In the genomic region with DNA sequence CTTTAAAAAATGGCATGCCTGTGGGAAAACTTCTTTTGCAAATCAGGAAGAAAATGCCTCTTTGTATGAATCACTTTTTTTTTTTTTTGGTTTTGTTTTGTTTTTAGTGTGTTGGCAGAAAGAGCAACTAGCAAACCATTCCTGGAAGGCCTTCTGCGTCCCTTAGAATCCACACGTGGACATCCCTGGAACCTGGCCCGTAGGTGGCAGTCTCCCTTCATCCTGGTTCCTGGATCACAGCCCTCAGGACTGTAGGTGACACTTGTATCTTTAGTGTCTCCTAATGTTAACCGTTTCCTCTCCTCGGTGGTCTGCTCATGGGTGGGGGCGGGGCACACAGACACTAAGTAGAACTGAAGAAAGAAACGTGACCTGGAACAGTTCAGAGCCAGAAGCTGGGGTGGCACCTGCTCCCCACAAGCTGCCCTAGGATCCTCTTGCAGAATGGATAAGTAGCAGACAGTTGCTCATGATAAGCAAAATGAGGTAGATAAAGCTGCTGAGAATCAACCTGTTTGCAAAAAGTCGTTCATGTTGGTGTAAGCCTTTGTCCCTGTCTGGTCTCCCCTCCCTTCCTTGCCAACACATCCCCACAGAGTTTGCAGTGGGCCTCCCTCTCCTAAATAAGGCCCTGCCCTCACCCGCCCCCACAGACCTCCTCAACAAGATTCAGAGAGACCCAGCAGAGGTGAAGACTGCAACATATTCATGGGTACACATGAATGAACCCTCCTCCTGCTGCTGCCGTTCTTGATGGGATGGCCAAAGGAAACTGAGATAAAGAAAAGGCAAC, we compare ENCODE assay signal across 9 mouse cellular contexts. TPM values are rescaled to one million over a fixed set of nuclear protein-coding genes. Genes with fewer than 3 reads are reported as not detected.
A peak's percentile ranks its signal among the peaks of the same experiment; 100 is the strongest.
DNase-seq lines count a peak whose midpoint lies in the region; ATAC-seq lines count a peak whose summit lies in the region.
"Had no signal": no experiment of that assay in that cellular context is flagged by ENCODE, and none has a peak within 500 bp of the region (broad histone marks: within the 10 kb centered on the region; RNA-seq: fewer than 3 reads in every experiment).

No protein-coding gene starts in this region.

- peaks cover 23% of the 10 kb centered on the region for H3K4me1 ChIP-seq in midbrain, embryonic 13.5 days (replicated peaks)

- H3K4me3 ChIP-seq in midbrain, embryonic 13.5 days (replicated peaks): no peak overlapping the region
- H3K4me3 ChIP-seq: limb, embryonic 12.5 days had no signal

- no peaks in the 10 kb centered on the region for H3K36me3 ChIP-seq in midbrain, embryonic 13.5 days
- H3K36me3 ChIP-seq: limb, embryonic 12.5 days had no signal

- WGBS in midbrain, embryonic 13.5 days: 20% methylated on average over 10 of the region's 10 CpGs

- DNase-seq in urinary bladder, postnatal 14 days (ENCODE audit: low spot score): peak; percentile 64
- DNase-seq in urinary bladder, postnatal 25 days (ENCODE audit: low spot score): no peak
- peak; percentile 90 to 92 for DNase-seq in cerebellum, postnatal 14 days
- DNase-seq in heart, postnatal 10 days: peak; percentile 69 to 76
- peak; percentile 82 to 86 for DNase-seq in kidney, postnatal 36 days
- no peak for DNase-seq in layer of hippocampus, adult 18-20 months (ENCODE audit: low spot score in 2 of 2)
- DNase-seq in frontal cortex, postnatal 10 days (ENCODE audit: low spot score in 2 of 2): no peak

- H3K27me3 ChIP-seq in midbrain, embryonic 13.5 days: 0 out of 2 replicates have a peak, but pooled peaks cover 10% of the 10 kb centered on the region
- H3K27me3 ChIP-seq: limb, embryonic 12.5 days had no signal

- H3K9ac ChIP-seq in midbrain, embryonic 13.5 days (replicated peaks): no peak overlapping the region
- H3K9ac ChIP-seq: limb, embryonic 12.5 days had no signal

- ATAC-seq in midbrain, embryonic 13.5 days: peak; percentile 66

- 0 out of 2 replicates have a peak overlapping the region, but pooled peaks have one; percentile 20 for H3K4me2 ChIP-seq in midbrain, embryonic 13.5 days (replicated peaks)
- H3K4me2 ChIP-seq: limb, embryonic 12.5 days had no signal

- no peaks in the 10 kb centered on the region for H3K9me3 ChIP-seq in midbrain, embryonic 13.5 days
- H3K9me3 ChIP-seq: limb, embryonic 12.5 days had no signal

- intact Hi-C loops in heart, postnatal 10 days (cut with DNase I): loop anchor here (5.0 kb wide), 3 partner anchors 89 to 221 kb away; partner anchors contain the start of gene Foxo3

- H3K27ac ChIP-seq in midbrain, embryonic 13.5 days: peak overlapping the region; percentile 22; the same call in 1 of the 2 replicates
- H3K27ac ChIP-seq: limb, embryonic 12.5 days had no signal

RNA-seq across cellular contexts. Expression of gene Armc2, which starts 52.6 kb away (rescaled TPM):
- 1 to 10 TPM; 2.6 to 2.7 TPM for total RNA-seq in heart, postnatal 10 days (2021)
- 5.5 and 6.8 TPM in 2 replicates for polyA plus RNA-seq in midbrain, embryonic 13.5 days (2015; fragmentation: Nextera tagmentation; extraction: Ambion mirVana)
- 10 to 100 TPM; 10.4 to 10.6 TPM for total RNA-seq in layer of hippocampus, adult 18-20 months (2021)

Comparison
In these comparisons a context has a peak if more than half of its experiments do, and no peak if none do; other contexts are left out.
1. DNase-seq: peak in urinary bladder, postnatal 14 days (single experiment), cerebellum, postnatal 14 days (2 of 2), heart, postnatal 10 days (2 of 2) and kidney, postnatal 36 days (2 of 2); none in urinary bladder, postnatal 25 days (single experiment), layer of hippocampus, adult 18-20 months (0 of 2) and frontal cortex, postnatal 10 days (0 of 2).